Mouse (Mus musculus) stomach, postnatal 0 days (tissue): ENCODE measurements at regions not wholly inside any gene's neighbourhood (a gene's known extent, or its start where the extent isn't known, plus 50 kb on each side); places are given as distances from the start of the nearest gene placed in this dataset.

ENCODE experiments used
- CTCF ChIP-seq: IDR thresholded peaks from 2 replicates; pipeline ENCODE4 v1.5.1; 2016; ENCODE audit warnings: antibody characterized with exemption, low read depth, mild to moderate bottlenecking, moderate library complexity
- EP300 ChIP-seq: optimal IDR thresholded peaks from 2 replicates; pipeline ENCODE3; 2016; ENCODE audit warnings: antibody characterized with exemption

- TF ChIP-seq CTCF (no peak), EP300 (no peak)
Measured at GRCm38 (mm10) chr8:115766218-115766898, 58.8 kb upstream of the Maf start.
